Mouse (Mus musculus): ENCODE data around the gene Tox3.

Gene Tox3

DNA sequence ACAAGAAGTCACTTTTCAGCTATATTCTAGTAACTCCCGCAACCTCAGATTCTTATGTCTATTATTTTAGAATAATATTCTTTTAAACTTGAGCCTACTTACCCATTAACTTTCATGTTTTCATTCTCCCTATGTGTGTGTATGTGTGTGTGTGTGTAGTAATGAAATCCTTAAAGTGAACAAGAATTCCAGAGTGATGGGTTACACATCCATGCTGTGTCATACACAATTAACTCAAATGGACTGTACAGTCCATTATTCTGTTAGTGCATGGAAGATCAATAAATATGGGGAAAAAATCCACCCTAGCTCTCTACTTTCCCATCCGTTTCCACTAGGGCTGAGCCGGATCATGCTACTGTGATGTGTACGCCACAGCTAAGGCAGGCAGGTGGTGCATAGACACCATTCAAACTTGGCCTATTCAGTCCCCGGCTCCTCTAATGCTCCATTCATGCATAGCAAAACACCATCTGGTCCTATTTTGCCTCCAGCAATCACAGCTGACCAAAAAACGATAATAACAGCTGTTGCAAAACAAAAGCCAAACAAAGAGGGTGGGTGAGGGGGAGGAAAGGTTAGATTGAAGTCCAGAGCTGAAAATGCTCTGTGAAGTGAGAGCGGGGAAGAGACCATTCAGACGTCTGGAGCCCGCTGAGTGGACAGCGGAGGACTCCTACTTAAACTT, 103.5 kb downstream of the Tox3 start:
- DNase-seq (ENCODE audit: low read depth, low spot score) = peak; percentile 54

GRCm38 (mm10) chr8:90243957-90244356, 104.2 kb downstream of the Tox3 start:
- no peak for DNase-seq (ENCODE audit: low read depth, low spot score)

- no peak for DNase-seq (ENCODE audit: low read depth, low spot score)
Measured at GRCm38 (mm10) chr8:90242351-90242750, 105.8 kb downstream of the Tox3 start.

GRCm38 (mm10) chr8:90241461-90241860, 106.7 kb downstream of the Tox3 start:
- DNase-seq (ENCODE audit: low read depth, low spot score) = no peak

- DNase-seq (ENCODE audit: low read depth, low spot score) = no peak
Measured at GRCm38 (mm10) chr8:90232501-90232900, 115.6 kb downstream of the Tox3 start.

- DNase-seq (ENCODE audit: low read depth, low spot score) = no peak
Measured at GRCm38 (mm10) chr8:90224172-90224571, 124.0 kb downstream of the Tox3 start.

- DNase-seq (ENCODE audit: low read depth, low spot score) = no peak
Measured at GRCm38 (mm10) chr8:90209105-90210037, 138.8 kb downstream of the Tox3 start.

All from retina, postnatal 7 days (tissue).